In genomic region chr4:34883366-34884029, GRCm38 (mm10) we compare ENCODE assay signal across 8 mouse cellular contexts. TPM values are rescaled to one million over a fixed set of nuclear protein-coding genes. Genes with fewer than 3 reads are reported as not detected.
DNase-seq lines count a peak whose midpoint lies in the region; ATAC-seq and TF ChIP-seq lines count a peak whose summit lies in the region.

No protein-coding gene starts in this region.

- WGBS in lung, adult 2 months = 25% methylated on average over 16 of the region's 16 CpGs
- WGBS in embryonic facial prominence, embryonic 13.5 days = 26% methylated on average over 16 of the region's 16 CpGs
- WGBS in intestine, embryonic 15.5 days = 15% methylated on average over 16 of the region's 16 CpGs
- WGBS in neural tube, embryonic 14.5 days = 28% methylated on average over 16 of the region's 16 CpGs

- H3K27me3 ChIP-seq in embryonic facial prominence, embryonic 13.5 days = peaks cover 7% of the 10 kb centered on the region
- H3K27me3 ChIP-seq in intestine, embryonic 15.5 days (replicated peaks) = no peaks in the 10 kb centered on the region
- no peaks in the 10 kb centered on the region for H3K27me3 ChIP-seq in neural tube, embryonic 14.5 days (ENCODE audit: control insufficient read depth, insufficient read depth, low read length)

- no peaks in the 10 kb centered on the region for H3K9me3 ChIP-seq in embryonic facial prominence, embryonic 13.5 days
- no peaks in the 10 kb centered on the region for H3K9me3 ChIP-seq in intestine, embryonic 15.5 days
- no peaks in the 10 kb centered on the region for H3K9me3 ChIP-seq in neural tube, embryonic 14.5 days (ENCODE audit: control insufficient read depth, low read length)

- no peak for ATAC-seq in embryonic facial prominence, embryonic 13.5 days (ENCODE audit: insufficient number of reproducible peaks, insufficient read depth, low FRiP score, low TSS enrichment, low read depth)
- no peak for ATAC-seq in intestine, embryonic 15.5 days
- ATAC-seq in neural tube, embryonic 14.5 days (ENCODE audit: low read depth) = no peak

- no peak for DNase-seq in lung, adult 2 months
- no peak for DNase-seq in lung, postnatal 36 days
- no peak for DNase-seq in right cerebral cortex, postnatal 14 days
- no peak for DNase-seq in adrenal gland, postnatal 36 days
- DNase-seq in kidney, postnatal 4 days = no peak

- peak overlapping the region; percentile 78 for H3K4me3 ChIP-seq in lung, adult 2 months (replicated peaks; ENCODE audit: extremely low read depth, low read depth, low read length)
- peak overlapping the region; percentile 97 for H3K4me3 ChIP-seq in embryonic facial prominence, embryonic 13.5 days
- peak overlapping the region; percentile 92 for H3K4me3 ChIP-seq in intestine, embryonic 15.5 days (replicated peaks)
- peak overlapping the region; percentile 97 for H3K4me3 ChIP-seq in neural tube, embryonic 14.5 days (ENCODE audit: low read depth, low read length)

- H3K4me2 ChIP-seq in embryonic facial prominence, embryonic 13.5 days = peak overlapping the region; percentile 64
- peak overlapping the region; percentile 82 for H3K4me2 ChIP-seq in intestine, embryonic 15.5 days (replicated peaks)
- H3K4me2 ChIP-seq in neural tube, embryonic 14.5 days (ENCODE audit: low read depth, low read length) = peak overlapping the region; percentile 65

- H3K36me3 ChIP-seq in embryonic facial prominence, embryonic 13.5 days = peaks cover 6% of the 10 kb centered on the region
- H3K36me3 ChIP-seq in intestine, embryonic 15.5 days = no peaks in the 10 kb centered on the region
- no peaks in the 10 kb centered on the region for H3K36me3 ChIP-seq in neural tube, embryonic 14.5 days (ENCODE audit: control insufficient read depth, insufficient read depth, low read length)

- no peak for TF ChIP-seq CTCF in lung, adult 2 months (IDR thresholded peaks at IDR 0.05; ENCODE audit: insufficient read depth, low read length)

- H3K4me1 ChIP-seq in lung, adult 2 months (ENCODE audit: control insufficient read depth, insufficient read depth, low read length) = peaks cover 11% of the 10 kb centered on the region
- H3K4me1 ChIP-seq in embryonic facial prominence, embryonic 13.5 days = peaks cover 23% of the 10 kb centered on the region
- H3K4me1 ChIP-seq in intestine, embryonic 15.5 days (replicated peaks) = peaks cover 5% of the 10 kb centered on the region
- peaks cover 16% of the 10 kb centered on the region for H3K4me1 ChIP-seq in neural tube, embryonic 14.5 days (ENCODE audit: control insufficient read depth, insufficient read depth, low read length)

- H3K9ac ChIP-seq in embryonic facial prominence, embryonic 13.5 days = peak overlapping the region; percentile 99
- H3K9ac ChIP-seq in intestine, embryonic 15.5 days = peak overlapping the region; percentile 98
- peak overlapping the region; percentile 99 for H3K9ac ChIP-seq in neural tube, embryonic 14.5 days (replicated peaks; ENCODE audit: low read depth, low read length)

- H3K27ac ChIP-seq in embryonic facial prominence, embryonic 13.5 days = peak overlapping the region; percentile 98
- H3K27ac ChIP-seq in intestine, embryonic 15.5 days = peak overlapping the region; percentile 99
- peak overlapping the region; percentile 99 for H3K27ac ChIP-seq in neural tube, embryonic 14.5 days (ENCODE audit: low read depth, low read length)

- TF ChIP-seq POLR2A in lung, adult 2 months (IDR thresholded peaks at IDR 0.05; ENCODE audit: borderline replicate concordance, extremely low read depth, low read depth, low read length) = no peak

RNA-seq across cellular contexts. Expression of gene Zfp292, which starts 0.7 kb away (rescaled TPM):
- polyA plus RNA-seq in lung, adult 2 months (2012; rRNA removed) = 1.8 and 2.6 TPM in 2 replicates
- polyA plus RNA-seq in embryonic facial prominence, embryonic 13.5 days (2015; fragmentation: Nextera tagmentation; extraction: Ambion mirVana) = 22.2 and 25.6 TPM in 2 replicates
- 14.9 and 16.8 TPM in 2 replicates for polyA plus RNA-seq in intestine, embryonic 15.5 days (2015; fragmentation: Nextera tagmentation; extraction: Ambion mirVana)
- polyA plus RNA-seq in neural tube, embryonic 14.5 days (2014; fragmentation: Nextera tagmentation; extraction: Ambion mirVana) = 37.7 and 42.7 TPM in 2 replicates
- total RNA-seq in adrenal gland, postnatal 36 days (2021) = 10 to 100 TPM; 17.1 to 21.3 TPM

RNA-seq across cellular contexts. Expression of gene Cga, which starts 10.1 kb away (rescaled TPM):
- not detected in 2 replicates for polyA plus RNA-seq in lung, adult 2 months (2012; rRNA removed)
- 0.53 TPM in 1 of 2 replicates, not detected in the other for polyA plus RNA-seq in embryonic facial prominence, embryonic 13.5 days (2015; fragmentation: Nextera tagmentation; extraction: Ambion mirVana)
- not detected in 2 replicates for polyA plus RNA-seq in intestine, embryonic 15.5 days (2015; fragmentation: Nextera tagmentation; extraction: Ambion mirVana)
- not detected in 2 replicates for polyA plus RNA-seq in neural tube, embryonic 14.5 days (2014; fragmentation: Nextera tagmentation; extraction: Ambion mirVana)
- total RNA-seq in adrenal gland, postnatal 36 days (2021) = not detected
